Mouse (Mus musculus): ENCODE results near the gene Otub1.

Otub1 gene

GRCm38 (mm10) chr19:7149158-7149685, 56.9 kb downstream of the Otub1 start:
- in situ Hi-C loops (cut with MboI, MseI) = no loop called here

- in situ Hi-C loops (cut with MboI, MseI) = no loop called here
These were observed 57.5 kb downstream of the Otub1 start for GRCm38 (mm10) chr19:7148541-7149085.
